Mouse (Mus musculus): Measurements from ENCODE around the gene Hic1. TPM values are rescaled to one million over a fixed set of nuclear protein-coding genes. Genes with fewer than 3 reads are reported as not detected.

Gene Hic1
- polyA plus RNA-seq, 1 experiment from 2014 or later, result 3.2 TPM

GRCm38 (mm10) chr11:75152603-75153557, 16.4 kb downstream of the Hic1 start:
- Histone ChIP-seq H3K27me3 (replicated peaks; ENCODE audit: control insufficient read depth, insufficient read depth, low read length) (no peaks in the 10 kb centered on the region), H3K4me2 (no peak overlapping the region), H3K9me3 (ENCODE audit: control insufficient read depth, low read length) (no peaks in the 10 kb centered on the region), H3K27ac (ENCODE audit: low read depth, low read length) (peak overlapping the region; percentile 57), H3K9ac (ENCODE audit: low read depth, low read length) (no peak overlapping the region), H3K4me3 (ENCODE audit: low read depth, low read length) (no peak overlapping the region), H3K36me3 (ENCODE audit: control insufficient read depth, insufficient read depth, low read length) (peaks cover 9% of the 10 kb centered on the region), H3K4me1 (replicated peaks; ENCODE audit: control insufficient read depth, insufficient read depth, low read length) (peaks cover 10% of the 10 kb centered on the region)
- no peak for DNase-seq (ENCODE audit: low spot score)
- no peak for ATAC-seq (replicated peaks; ENCODE audit: low FRiP score)
- 64% methylated on average over 18 of the region's 18 CpGs for WGBS

- no peak overlapping the region for H3K4me3 ChIP-seq (ENCODE audit: low read depth, low read length)
Measured at GRCm38 (mm10) chr11:75150346-75150745, 19.0 kb downstream of the Hic1 start.

GRCm38 (mm10) chr11:75148332-75149035, 20.8 kb downstream of the Hic1 start:
- H3K4me2 ChIP-seq, result no peak overlapping the region
- 88% methylated on average over 11 of the region's 11 CpGs for WGBS
- peaks cover 11% of the 10 kb centered on the region for H3K4me1 ChIP-seq (replicated peaks; ENCODE audit: control insufficient read depth, insufficient read depth, low read length)
- H3K36me3 ChIP-seq (ENCODE audit: control insufficient read depth, insufficient read depth, low read length), result peaks cover 11% of the 10 kb centered on the region
- H3K9me3 ChIP-seq (ENCODE audit: control insufficient read depth, low read length), result no peaks in the 10 kb centered on the region
- no peak for DNase-seq (ENCODE audit: low spot score)
- H3K9ac ChIP-seq (ENCODE audit: low read depth, low read length), result no peak overlapping the region
- H3K4me3 ChIP-seq (ENCODE audit: low read depth, low read length), result no peak overlapping the region
- H3K27ac ChIP-seq (ENCODE audit: low read depth, low read length), result no peak overlapping the region
- no peaks in the 10 kb centered on the region for H3K27me3 ChIP-seq (replicated peaks; ENCODE audit: control insufficient read depth, insufficient read depth, low read length)
- ATAC-seq (replicated peaks; ENCODE audit: low FRiP score), result no peak

More at GRCm38 (mm10) chr11:75150346-75150745, 19.0 kb downstream of the Hic1 start:
- no peak overlapping the region for H3K4me2 ChIP-seq
- no peak for ATAC-seq (replicated peaks; ENCODE audit: low FRiP score)
- H3K36me3 ChIP-seq (ENCODE audit: control insufficient read depth, insufficient read depth, low read length), result peaks cover 9% of the 10 kb centered on the region
- H3K4me1 ChIP-seq (replicated peaks; ENCODE audit: control insufficient read depth, insufficient read depth, low read length), result peaks cover 13% of the 10 kb centered on the region
- whole genome bisulfite sequencing, result 63% methylated on average over 1 of the region's 1 CpGs
- no peak overlapping the region for H3K27ac ChIP-seq (ENCODE audit: low read depth, low read length)
- no peak overlapping the region for H3K9ac ChIP-seq (ENCODE audit: low read depth, low read length)
- no peaks in the 10 kb centered on the region for H3K27me3 ChIP-seq (replicated peaks; ENCODE audit: control insufficient read depth, insufficient read depth, low read length)
- DNase-seq (ENCODE audit: low spot score), result no peak
- H3K9me3 ChIP-seq (ENCODE audit: control insufficient read depth, low read length), result no peaks in the 10 kb centered on the region

GRCm38 (mm10) chr11:75147846-75148168, 21.5 kb downstream of the Hic1 start:
- 50% methylated on average over 3 of the region's 3 CpGs for WGBS
- Histone ChIP-seq H3K4me2 (no peak overlapping the region), H3K9me3 (ENCODE audit: control insufficient read depth, low read length) (no peaks in the 10 kb centered on the region), H3K27me3 (replicated peaks; ENCODE audit: control insufficient read depth, insufficient read depth, low read length) (no peaks in the 10 kb centered on the region), H3K36me3 (ENCODE audit: control insufficient read depth, insufficient read depth, low read length) (peaks cover 11% of the 10 kb centered on the region), H3K27ac (ENCODE audit: low read depth, low read length) (peak overlapping the region; percentile 42; the same call in 1 of the 2 replicates), H3K4me1 (replicated peaks; ENCODE audit: control insufficient read depth, insufficient read depth, low read length) (peaks cover 11% of the 10 kb centered on the region), H3K9ac (ENCODE audit: low read depth, low read length) (no peak overlapping the region), H3K4me3 (ENCODE audit: low read depth, low read length) (no peak overlapping the region)
- DNase-seq (ENCODE audit: low spot score) (no peak), ATAC-seq (replicated peaks; ENCODE audit: low FRiP score) (peak; percentile 34; the same call in 1 of the 2 replicates)

- DNase-seq (ENCODE audit: low spot score) (no peak), ATAC-seq (replicated peaks; ENCODE audit: low FRiP score) (no peak)
- H3K9ac ChIP-seq (ENCODE audit: low read depth, low read length), result no peak overlapping the region
- H3K27ac ChIP-seq (ENCODE audit: low read depth, low read length), result peak overlapping the region; percentile 42; the same call in 1 of the 2 replicates
- H3K4me3 ChIP-seq (ENCODE audit: low read depth, low read length), result no peak overlapping the region
- H3K4me1 ChIP-seq (replicated peaks; ENCODE audit: control insufficient read depth, insufficient read depth, low read length), result peaks cover 9% of the 10 kb centered on the region
- no peaks in the 10 kb centered on the region for H3K9me3 ChIP-seq (ENCODE audit: control insufficient read depth, low read length)
- 63% methylated on average over 11 of the region's 11 CpGs for WGBS
- H3K36me3 ChIP-seq (ENCODE audit: control insufficient read depth, insufficient read depth, low read length), result peaks cover 13% of the 10 kb centered on the region
- H3K4me2 ChIP-seq, result no peak overlapping the region
- no peaks in the 10 kb centered on the region for H3K27me3 ChIP-seq (replicated peaks; ENCODE audit: control insufficient read depth, insufficient read depth, low read length)
Measured at GRCm38 (mm10) chr11:75147106-75147845, 22.0 kb downstream of the Hic1 start.

- Histone ChIP-seq H3K27me3 (replicated peaks; ENCODE audit: control insufficient read depth, insufficient read depth, low read length) (no peaks in the 10 kb centered on the region), H3K27ac (ENCODE audit: low read depth, low read length) (no peak overlapping the region), H3K9me3 (ENCODE audit: control insufficient read depth, low read length) (no peaks in the 10 kb centered on the region), H3K9ac (ENCODE audit: low read depth, low read length) (no peak overlapping the region), H3K36me3 (ENCODE audit: control insufficient read depth, insufficient read depth, low read length) (peaks cover 13% of the 10 kb centered on the region), H3K4me2 (no peak overlapping the region), H3K4me1 (replicated peaks; ENCODE audit: control insufficient read depth, insufficient read depth, low read length) (peaks cover 19% of the 10 kb centered on the region), H3K4me3 (ENCODE audit: low read depth, low read length) (no peak overlapping the region)
- ATAC-seq (replicated peaks; ENCODE audit: low FRiP score) (no peak), DNase-seq (ENCODE audit: low spot score) (no peak)
- WGBS, result 84% methylated on average over 2 of the region's 2 CpGs
Measured at GRCm38 (mm10) chr11:75145841-75146240, 23.5 kb downstream of the Hic1 start.

- H3K4me3 ChIP-seq (ENCODE audit: low read depth, low read length), result no peak overlapping the region
- 81% methylated on average over 4 of the region's 4 CpGs for WGBS
- H3K36me3 ChIP-seq (ENCODE audit: control insufficient read depth, insufficient read depth, low read length), result peaks cover 4% of the 10 kb centered on the region; the same call in 1 of the 2 replicates
- no peak overlapping the region for H3K9ac ChIP-seq (ENCODE audit: low read depth, low read length)
- H3K27ac ChIP-seq (ENCODE audit: low read depth, low read length), result no peak overlapping the region
- peaks cover 40% of the 10 kb centered on the region for H3K4me1 ChIP-seq (replicated peaks; ENCODE audit: control insufficient read depth, insufficient read depth, low read length)
- DNase-seq (ENCODE audit: low spot score) (no peak), ATAC-seq (replicated peaks; ENCODE audit: low FRiP score) (no peak)
- H3K27me3 ChIP-seq (replicated peaks; ENCODE audit: control insufficient read depth, insufficient read depth, low read length), result no peaks in the 10 kb centered on the region
- no peaks in the 10 kb centered on the region for H3K9me3 ChIP-seq (ENCODE audit: control insufficient read depth, low read length)
- no peak overlapping the region for H3K4me2 ChIP-seq
Measured at GRCm38 (mm10) chr11:75142749-75143148, 26.6 kb downstream of the Hic1 start.

- Histone ChIP-seq H3K4me1 (replicated peaks; ENCODE audit: control insufficient read depth, insufficient read depth, low read length) (peaks cover 42% of the 10 kb centered on the region), H3K4me3 (ENCODE audit: low read depth, low read length) (no peak overlapping the region), H3K27me3 (replicated peaks; ENCODE audit: control insufficient read depth, insufficient read depth, low read length) (no peaks in the 10 kb centered on the region), H3K36me3 (ENCODE audit: control insufficient read depth, insufficient read depth, low read length) (peaks cover 4% of the 10 kb centered on the region; the same call in 1 of the 2 replicates), H3K27ac (ENCODE audit: low read depth, low read length) (no peak overlapping the region), H3K9me3 (ENCODE audit: control insufficient read depth, low read length) (no peaks in the 10 kb centered on the region), H3K4me2 (no peak overlapping the region), H3K9ac (ENCODE audit: low read depth, low read length) (no peak overlapping the region)
- 54% methylated on average over 1 of the region's 1 CpGs for WGBS
- DNase-seq (ENCODE audit: low spot score), result no peak
- no peak for ATAC-seq (replicated peaks; ENCODE audit: low FRiP score)
Measured at GRCm38 (mm10) chr11:75141913-75142312, 27.4 kb downstream of the Hic1 start.
